Mouse (Mus musculus): ENCODE results near the gene Smc6. TPM values are rescaled to one million over a fixed set of nuclear protein-coding genes. Genes with fewer than 3 reads are reported as not detected.

Smc6 gene
- total and polyA plus RNA-seq, 2 experiments from 2014 or later, result 36.0 to 103 TPM

- no peaks in the 10 kb centered on the region for H3K36me3 ChIP-seq (ENCODE audit: insufficient read depth)
- H3K27ac ChIP-seq (ENCODE audit: low read depth, low read length), result no peak overlapping the region
- H3K4me1 ChIP-seq (ENCODE audit: insufficient read depth), result 0 out of 2 replicates have a peak, but pooled peaks cover 21% of the 10 kb centered on the region
- 0 out of 2 replicates have a peak overlapping the region, but pooled peaks have one; percentile 87 for H3K9ac ChIP-seq
- no peak for TF ChIP-seq CTCF (IDR thresholded peaks at IDR 0.05; ENCODE audit: low read depth)
- peak overlapping the region; percentile 88 for H3K4me3 ChIP-seq (ENCODE audit: low read depth, low read length)
- no peak for DNase-seq
- H3K27me3 ChIP-seq (ENCODE audit: insufficient read depth, low read length), result no peaks in the 10 kb centered on the region
- ATAC-seq, result no peak
- peak overlapping the region; percentile 94 for H3K4me2 ChIP-seq (ENCODE audit: low read depth)
- WGBS, result 6% methylated on average over 13 of the region's 13 CpGs
- H3K9me3 ChIP-seq (ENCODE audit: low read length), result no peaks in the 10 kb centered on the region
Measured at GRCm38 (mm10) chr12:11264895-11265294, 791 bp upstream of the Smc6 start.

GRCm38 (mm10) chr12:11266282-11266985, 748 bp downstream of the Smc6 start:
- Histone ChIP-seq H3K27ac (ENCODE audit: low read depth, low read length) (peak overlapping the region; percentile 83), H3K36me3 (ENCODE audit: insufficient read depth) (no peaks in the 10 kb centered on the region), H3K4me3 (ENCODE audit: low read depth, low read length) (peak overlapping the region; percentile 88), H3K9me3 (ENCODE audit: low read length) (no peaks in the 10 kb centered on the region), H3K4me1 (ENCODE audit: insufficient read depth) (0 out of 2 replicates have a peak, but pooled peaks cover 21% of the 10 kb centered on the region), H3K27me3 (ENCODE audit: insufficient read depth, low read length) (no peaks in the 10 kb centered on the region), H3K9ac (peak overlapping the region; percentile 87), H3K4me2 (ENCODE audit: low read depth) (peak overlapping the region; percentile 94)
- ATAC-seq (peak; percentile 65), DNase-seq (peak; percentile 51)
- TF ChIP-seq CTCF (IDR thresholded peaks at IDR 0.05; ENCODE audit: low read depth), result no peak
- WGBS, result 2% methylated on average over 51 of the region's 51 CpGs

- Histone ChIP-seq H3K27ac (ENCODE audit: low read depth, low read length) (no peak overlapping the region), H3K9ac (peak overlapping the region; percentile 87), H3K4me3 (ENCODE audit: low read depth, low read length) (peak overlapping the region; percentile 88), H3K4me2 (ENCODE audit: low read depth) (peak overlapping the region; percentile 94), H3K4me1 (ENCODE audit: insufficient read depth) (0 out of 2 replicates have a peak, but pooled peaks cover 21% of the 10 kb centered on the region), H3K9me3 (ENCODE audit: low read length) (no peaks in the 10 kb centered on the region), H3K36me3 (ENCODE audit: insufficient read depth) (no peaks in the 10 kb centered on the region), H3K27me3 (ENCODE audit: insufficient read depth, low read length) (no peaks in the 10 kb centered on the region)
- DNase-seq (no peak), ATAC-seq (no peak)
- TF ChIP-seq CTCF (IDR thresholded peaks at IDR 0.05; ENCODE audit: low read depth), result no peak
- WGBS, result 3% methylated on average over 4 of the region's 4 CpGs
Measured at GRCm38 (mm10) chr12:11267030-11267429, 1.3 kb downstream of the Smc6 start.

- WGBS, result 95% methylated on average over 4 of the region's 4 CpGs
- H3K9ac ChIP-seq, result no peak overlapping the region
- H3K4me1 ChIP-seq (ENCODE audit: insufficient read depth), result 0 out of 2 replicates have a peak, but pooled peaks cover 12% of the 10 kb centered on the region
- no peaks in the 10 kb centered on the region for H3K9me3 ChIP-seq (ENCODE audit: low read length)
- H3K4me2 ChIP-seq (ENCODE audit: low read depth), result no peak overlapping the region
- H3K27me3 ChIP-seq (ENCODE audit: insufficient read depth, low read length), result no peaks in the 10 kb centered on the region
- no peak for TF ChIP-seq CTCF (IDR thresholded peaks at IDR 0.05; ENCODE audit: low read depth)
- no peak overlapping the region for H3K27ac ChIP-seq (ENCODE audit: low read depth, low read length)
- DNase-seq, result no peak
- no peak for ATAC-seq
- no peak overlapping the region for H3K4me3 ChIP-seq (ENCODE audit: low read depth, low read length)
- peaks cover 18% of the 10 kb centered on the region for H3K36me3 ChIP-seq (ENCODE audit: insufficient read depth)
Measured at GRCm38 (mm10) chr12:11272568-11272967, 6.9 kb downstream of the Smc6 start.

GRCm38 (mm10) chr12:11273185-11273584, 7.5 kb downstream of the Smc6 start:
- no peak overlapping the region for H3K27ac ChIP-seq (ENCODE audit: low read depth, low read length)
- H3K27me3 ChIP-seq (ENCODE audit: insufficient read depth, low read length), result no peaks in the 10 kb centered on the region
- no peak overlapping the region for H3K4me3 ChIP-seq (ENCODE audit: low read depth, low read length)
- no peak for TF ChIP-seq CTCF (IDR thresholded peaks at IDR 0.05; ENCODE audit: low read depth)
- DNase-seq (no peak), ATAC-seq (no peak)
- no peak overlapping the region for H3K9ac ChIP-seq
- 73% methylated on average over 1 of the region's 1 CpGs for WGBS
- H3K9me3 ChIP-seq (ENCODE audit: low read length), result no peaks in the 10 kb centered on the region
- H3K4me1 ChIP-seq (ENCODE audit: insufficient read depth), result 0 out of 2 replicates have a peak, but pooled peaks cover 6% of the 10 kb centered on the region
- H3K4me2 ChIP-seq (ENCODE audit: low read depth), result no peak overlapping the region
- peaks cover 18% of the 10 kb centered on the region for H3K36me3 ChIP-seq (ENCODE audit: insufficient read depth)

DNA sequence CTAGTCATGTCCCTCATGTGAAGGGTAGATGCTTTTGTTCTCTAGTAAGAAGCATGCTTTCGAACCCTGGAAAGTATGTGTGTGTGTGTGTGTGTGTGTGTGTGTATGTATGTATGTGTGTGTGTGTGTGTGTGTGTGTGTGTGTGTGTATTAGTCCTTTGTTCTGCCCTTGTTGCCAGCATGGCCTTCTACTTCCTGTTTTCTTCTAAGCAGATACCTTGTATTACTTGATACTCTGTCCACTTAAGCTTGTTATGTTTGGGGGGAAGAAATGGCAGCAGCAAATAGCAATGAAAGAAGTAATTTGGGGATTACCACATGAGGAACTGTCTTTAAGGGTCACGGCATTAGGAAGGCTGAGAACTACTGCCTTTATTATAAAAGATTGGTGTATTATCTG, 10.9 kb downstream of the Smc6 start:
- Histone ChIP-seq H3K36me3 (ENCODE audit: insufficient read depth) (peaks cover 37% of the 10 kb centered on the region), H3K27ac (ENCODE audit: low read depth, low read length) (no peak overlapping the region), H3K9me3 (ENCODE audit: low read length) (no peaks in the 10 kb centered on the region), H3K9ac (no peak overlapping the region), H3K4me1 (ENCODE audit: insufficient read depth) (no peaks in the 10 kb centered on the region), H3K27me3 (ENCODE audit: insufficient read depth, low read length) (no peaks in the 10 kb centered on the region), H3K4me3 (ENCODE audit: low read depth, low read length) (no peak overlapping the region), H3K4me2 (ENCODE audit: low read depth) (no peak overlapping the region)
- no peak for TF ChIP-seq CTCF (IDR thresholded peaks at IDR 0.05; ENCODE audit: low read depth)
- DNase-seq (no peak), ATAC-seq (no peak)
- 91% methylated on average over 2 of the region's 2 CpGs for WGBS

GRCm38 (mm10) chr12:11277207-11277606, 11.5 kb downstream of the Smc6 start:
- DNase-seq (no peak), ATAC-seq (no peak)
- Histone ChIP-seq H3K4me3 (ENCODE audit: low read depth, low read length) (no peak overlapping the region), H3K9me3 (ENCODE audit: low read length) (no peaks in the 10 kb centered on the region), H3K4me2 (ENCODE audit: low read depth) (no peak overlapping the region), H3K4me1 (ENCODE audit: insufficient read depth) (no peaks in the 10 kb centered on the region), H3K9ac (no peak overlapping the region), H3K27me3 (ENCODE audit: insufficient read depth, low read length) (no peaks in the 10 kb centered on the region), H3K27ac (ENCODE audit: low read depth, low read length) (no peak overlapping the region), H3K36me3 (ENCODE audit: insufficient read depth) (peaks cover 38% of the 10 kb centered on the region)
- no peak for TF ChIP-seq CTCF (IDR thresholded peaks at IDR 0.05; ENCODE audit: low read depth)
- 92% methylated on average over 6 of the region's 6 CpGs for WGBS
